Mouse (Mus musculus) midbrain, postnatal 0 days (tissue): ENCODE measurements around the gene H2-Eb2. TPM values are rescaled to one million over a fixed set of nuclear protein-coding genes. Genes with fewer than 3 reads are reported as not detected.

Source experiments
- ATAC-seq: fragments of 200-750 bp; cut with Nextera tagmentation; 2 replicates; pipeline ENCODE4 v1.8.0; 2017; ENCODE audit warnings: moderate number of reproducible peaks, mild to moderate bottlenecking, moderate TSS enrichment, moderate library complexity; ENCODE audit not compliant: low FRiP score
- DNase-seq: peaks from one replicate; pipeline ENCODE4 v3.0.0-alpha.2; 2015; ENCODE audit warnings: low spot score
- H3K27ac ChIP-seq: fragments of 300-500 bp; sonication (generic); 2 replicates; pipeline ENCODE4 v1.5.1; 2014; ENCODE audit warnings: low read depth, mild to moderate bottlenecking, low read length, mixed read lengths
- H3K27me3 ChIP-seq: fragments of 300-500 bp; sonication (generic); 2 replicates; pipeline ENCODE4 v1.6.1; 2014; ENCODE audit warnings: low read length, control low read depth, mixed read lengths; ENCODE audit not compliant: insufficient read depth
- H3K36me3 ChIP-seq: fragments of 300-500 bp; sonication (generic); 2 replicates; pipeline ENCODE4 v1.6.1; 2014; ENCODE audit warnings: low read length, control low read depth, mixed read lengths; ENCODE audit not compliant: insufficient read depth
- H3K4me1 ChIP-seq: fragments of 300-500 bp; sonication (generic); 2 replicates; pipeline ENCODE4 v1.6.1; 2014; ENCODE audit warnings: mild to moderate bottlenecking, control low read depth, antibody characterized with exemption, low read length, mixed read lengths; ENCODE audit not compliant: insufficient read depth
- H3K4me2 ChIP-seq: fragments of 300-500 bp; sonication (generic); 2 replicates; pipeline ENCODE4 v1.6.1; 2014; ENCODE audit warnings: low read depth, mild to moderate bottlenecking, low read length, mixed read lengths; ENCODE audit not compliant: poor library complexity, severe bottlenecking
- H3K4me3 ChIP-seq: fragments of 300-500 bp; sonication (generic); 2 replicates; pipeline ENCODE4 v1.5.1; 2014; ENCODE audit warnings: low read depth, mild to moderate bottlenecking, low read length, moderate library complexity
- H3K9ac ChIP-seq: fragments of 300-500 bp; sonication (generic); replicated peaks from 2 replicates; pipeline ENCODE4 v1.6.1; 2014; ENCODE audit warnings: mild to moderate bottlenecking, low read length, moderate library complexity, mixed read lengths; ENCODE audit not compliant: poor library complexity, severe bottlenecking
- H3K9me3 ChIP-seq: fragments of 300-500 bp; sonication (generic); 2 replicates; pipeline ENCODE4 v1.6.1; 2016; ENCODE audit warnings: low read length, control low read depth
- CTCF ChIP-seq: IDR thresholded peaks from 2 replicates; pipeline ENCODE4 v1.5.1; 2016; ENCODE audit warnings: antibody characterized with exemption, mild to moderate bottlenecking
- WGBS: fragments of 180-500 bp; shearing (Covaris S2); extraction: QIAGEN DNeasy Blood & Tissue Kit; methylation state at CpG from one replicate; pipeline ENCODE4 v1.1.7; 2014; 5-methylcytosine and 5-hydroxymethylcytosine counted together
- polyA plus RNA-seq: library from polyadenylated mRNA; unstranded; fragments of >200 nt; fragmentation: Nextera tagmentation; extraction: Ambion mirVana; gene quantifications from 2 replicates; pipeline ENCODE4 v1.2.1, GENCODE M21; 2015
- total RNA-seq: library from RNA; depleted of rRNA; stranded (reverse); fragments of >200 nt; gene quantifications from 2 replicates; pipeline ENCODE4 v1.2.3, GENCODE M21; 2014

The H2-Eb2 gene
- total and polyA plus RNA-seq, 2 experiments from 2014 or later = 0.09 to 0.22 TPM

DNA sequence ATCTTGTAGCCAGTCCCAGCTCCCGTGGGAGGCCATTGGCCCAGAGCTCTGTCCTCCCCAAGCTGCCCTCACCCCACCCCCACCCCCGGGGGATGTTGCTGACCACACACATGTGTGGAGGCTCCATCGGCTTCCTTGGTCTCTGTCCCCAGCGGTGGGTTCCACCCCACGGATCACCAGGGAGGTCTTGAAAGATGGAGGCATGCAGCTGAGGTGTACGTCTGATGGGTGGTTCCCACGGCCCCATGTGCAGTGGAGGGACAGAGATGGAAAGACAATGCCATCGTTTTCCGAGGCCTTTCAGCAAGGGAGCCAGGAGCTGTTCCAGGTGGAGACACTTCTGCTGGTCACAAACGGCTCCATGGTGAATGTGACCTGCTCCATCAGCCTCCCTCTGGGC lies 39.6 kb downstream of the H2-Eb2 start:
- H3K36me3 ChIP-seq = no peaks in the 10 kb centered on the region
- H3K9ac ChIP-seq = no peak overlapping the region
- H3K4me2 ChIP-seq = no peak overlapping the region
- WGBS = 82% methylated on average over 10 of the region's 10 CpGs
- no peak for ATAC-seq
- H3K27me3 ChIP-seq = no peaks in the 10 kb centered on the region
- H3K4me3 ChIP-seq = no peak overlapping the region
- TF ChIP-seq CTCF = no peak
- H3K4me1 ChIP-seq = no peaks in the 10 kb centered on the region
- DNase-seq = no peak
- H3K27ac ChIP-seq = no peak overlapping the region
- no peaks in the 10 kb centered on the region for H3K9me3 ChIP-seq

DNA sequence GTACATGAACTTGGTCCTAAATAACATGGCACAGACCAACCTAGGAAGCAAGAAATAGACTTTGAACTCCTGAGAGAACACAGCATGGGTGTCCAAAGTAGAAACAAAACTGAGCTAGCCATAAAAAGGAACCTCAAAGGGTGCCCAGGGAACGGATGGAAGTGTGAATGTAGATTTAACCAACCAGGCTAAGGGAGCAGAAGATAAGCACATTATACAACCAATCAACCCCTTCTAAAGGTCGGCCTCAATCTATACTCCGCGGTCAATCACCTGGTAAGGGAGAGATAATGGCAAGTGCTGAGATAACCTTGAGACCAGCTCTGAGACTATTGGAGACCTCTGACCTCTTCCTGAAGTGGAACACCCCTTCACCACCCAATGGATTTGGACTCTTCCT lies 45.1 kb downstream of the H2-Eb2 start:
- Histone ChIP-seq H3K36me3 (no peaks in the 10 kb centered on the region), H3K27me3 (no peaks in the 10 kb centered on the region), H3K4me1 (no peaks in the 10 kb centered on the region), H3K9me3 (no peaks in the 10 kb centered on the region), H3K27ac (no peak overlapping the region), H3K4me3 (no peak overlapping the region), H3K9ac (no peak overlapping the region), H3K4me2 (no peak overlapping the region)
- ATAC-seq (no peak), DNase-seq (no peak)
- no peak for TF ChIP-seq CTCF
- 85% methylated on average over 4 of the region's 4 CpGs for WGBS

DNA sequence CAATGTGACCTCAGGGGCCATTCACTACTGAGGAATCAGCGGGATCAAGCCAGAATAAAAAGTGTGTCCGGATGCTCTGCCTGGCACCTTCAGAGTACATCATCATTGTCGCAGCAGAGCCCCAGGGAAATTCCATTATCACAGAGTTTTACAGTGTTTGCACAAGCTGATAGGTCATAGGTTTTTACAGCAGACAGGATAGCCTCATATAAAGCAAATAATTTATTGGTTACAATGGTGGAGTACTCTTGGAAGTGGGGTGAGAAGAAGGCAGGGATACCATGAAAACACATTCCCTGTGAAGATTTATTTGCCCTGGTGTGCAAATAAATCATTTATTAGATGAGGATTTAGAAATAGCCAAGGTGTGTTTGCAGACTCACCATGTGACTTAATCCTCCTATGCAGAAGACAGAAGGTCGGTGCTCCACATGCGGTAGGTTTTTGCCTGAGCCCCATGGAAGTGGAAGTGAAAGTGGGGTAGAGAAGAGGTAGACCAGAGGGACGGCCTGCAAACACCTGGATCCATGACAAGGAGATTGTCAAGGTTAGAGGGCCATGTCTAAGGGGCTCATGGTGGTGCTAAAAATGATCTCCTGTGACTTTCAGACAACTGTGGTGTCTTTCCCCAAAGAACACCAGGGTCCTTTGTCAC lies 47.7 kb downstream of the H2-Eb2 start:
- Histone ChIP-seq H3K4me1 (no peaks in the 10 kb centered on the region), H3K9me3 (no peaks in the 10 kb centered on the region), H3K27ac (no peak overlapping the region), H3K9ac (no peak overlapping the region), H3K4me3 (no peak overlapping the region), H3K27me3 (no peaks in the 10 kb centered on the region), H3K4me2 (no peak overlapping the region), H3K36me3 (no peaks in the 10 kb centered on the region)
- TF ChIP-seq CTCF = no peak
- DNase-seq (no peak), ATAC-seq (no peak)
- 80% methylated on average over 6 of the region's 6 CpGs for WGBS

DNA sequence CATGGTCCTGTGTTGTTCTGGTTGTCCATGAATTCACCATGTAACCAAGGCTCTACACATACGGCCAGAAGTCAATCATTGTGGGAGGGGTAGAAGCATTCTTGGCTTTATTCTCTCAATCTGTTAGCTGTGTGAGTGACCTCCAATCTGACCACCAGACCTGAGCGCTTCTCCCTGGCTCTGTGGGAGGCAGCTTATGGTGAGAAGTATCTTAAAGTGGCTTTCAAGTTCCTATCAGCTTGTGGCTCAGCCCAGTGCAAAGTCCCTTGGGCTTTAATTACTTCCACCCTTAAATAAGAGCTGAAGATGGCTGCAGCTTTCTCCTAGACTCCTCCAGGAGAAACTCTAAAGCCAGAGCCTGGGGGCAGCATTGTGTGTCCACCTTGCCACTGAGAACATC lies 51.4 kb downstream of the H2-Eb2 start, which contains the start of gene Btnl1:
Gene Btnl1 (plus strand): TSS at position 286 of the 400 bp plus-strand sequence.
- no peaks in the 10 kb centered on the region for H3K9me3 ChIP-seq
- no peak within 1 kb of the TSS for H3K9ac ChIP-seq
- no peaks in the 10 kb centered on the region for H3K36me3 ChIP-seq
- no peak within 1 kb of the TSS for H3K4me3 ChIP-seq
- no peaks in the 10 kb centered on the region for H3K27me3 ChIP-seq
- no peak within 1 kb of the TSS for H3K27ac ChIP-seq
- 69% methylated on average over 2 of the region's 2 CpGs for WGBS
- ATAC-seq (no peak), DNase-seq (no peak)
- no peak within 1 kb of the TSS for H3K4me2 ChIP-seq
- no peak for TF ChIP-seq CTCF
- H3K4me1 ChIP-seq = no peaks in the 10 kb centered on the region

DNA sequence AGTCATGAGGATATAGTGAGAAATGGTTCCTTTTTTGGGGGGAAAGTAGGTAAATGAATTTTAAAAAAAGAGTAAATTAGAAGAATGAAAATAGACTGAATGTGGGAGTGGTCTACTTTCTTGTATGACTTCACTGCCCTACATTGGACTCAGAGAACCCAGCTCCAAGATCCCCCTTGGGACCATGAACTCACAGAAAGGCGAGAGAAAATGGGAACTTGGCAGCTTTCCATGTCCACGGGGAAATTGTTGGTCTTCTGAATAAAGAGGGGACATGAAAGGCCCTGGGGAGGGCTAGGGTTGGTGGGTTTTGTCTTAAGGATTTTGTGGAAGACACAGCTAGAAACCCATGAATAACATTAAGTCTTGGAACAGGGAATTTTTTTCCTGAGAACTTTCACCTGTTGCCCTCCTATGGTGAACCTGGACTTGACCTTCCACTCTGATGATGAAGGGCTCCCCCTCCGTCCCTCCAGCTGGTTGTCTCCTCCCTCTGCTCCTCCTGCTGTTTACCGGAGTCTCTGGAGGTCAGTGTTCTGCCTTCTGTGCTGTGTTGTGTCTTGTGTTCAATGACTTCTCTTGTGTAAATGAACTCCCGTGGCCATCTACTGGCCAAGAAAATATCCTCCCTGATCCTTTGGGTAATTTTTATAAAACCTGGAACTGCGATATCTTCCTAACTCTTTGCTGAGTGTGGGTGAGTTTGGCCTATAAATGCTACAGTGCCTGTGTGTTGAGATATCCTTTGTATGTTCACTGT lies 52.2 kb downstream of the H2-Eb2 start:
- H3K4me1 ChIP-seq = no peaks in the 10 kb centered on the region
- H3K9me3 ChIP-seq = no peaks in the 10 kb centered on the region
- 61% methylated on average over 6 of the region's 6 CpGs for WGBS
- ATAC-seq (no peak), DNase-seq (no peak)
- no peak overlapping the region for H3K27ac ChIP-seq
- no peak overlapping the region for H3K4me2 ChIP-seq
- no peak overlapping the region for H3K9ac ChIP-seq
- TF ChIP-seq CTCF = peak; percentile 37
- no peaks in the 10 kb centered on the region for H3K36me3 ChIP-seq
- no peak overlapping the region for H3K4me3 ChIP-seq
- no peaks in the 10 kb centered on the region for H3K27me3 ChIP-seq

DNA sequence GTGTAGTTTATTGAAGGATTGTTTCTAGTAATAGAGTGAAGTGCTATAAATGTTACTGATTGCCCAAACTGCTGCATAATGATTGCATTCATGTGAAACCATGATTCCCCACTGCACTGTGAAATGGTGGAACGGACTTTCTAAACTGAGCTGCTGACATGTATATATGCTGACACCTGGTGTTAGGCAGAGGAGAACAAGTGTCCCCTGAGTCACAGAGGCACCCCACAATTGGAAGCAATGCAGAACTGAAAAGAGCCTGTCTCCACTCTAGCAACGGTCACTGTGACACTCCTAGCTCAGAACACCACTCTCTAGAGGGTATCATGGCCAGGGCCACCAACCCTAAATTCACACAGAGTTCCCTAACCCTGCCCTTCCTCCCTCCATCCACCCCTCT lies 53.3 kb downstream of the H2-Eb2 start:
- WGBS = 81% methylated on average over 2 of the region's 2 CpGs
- Histone ChIP-seq H3K36me3 (no peaks in the 10 kb centered on the region), H3K4me1 (no peaks in the 10 kb centered on the region), H3K4me3 (no peak overlapping the region), H3K9me3 (no peaks in the 10 kb centered on the region), H3K9ac (no peak overlapping the region), H3K27me3 (no peaks in the 10 kb centered on the region), H3K27ac (no peak overlapping the region), H3K4me2 (no peak overlapping the region)
- TF ChIP-seq CTCF = 0 out of 2 replicates have a peak, but pooled peaks have one; percentile 2
- DNase-seq = no peak
- ATAC-seq = no peak
